Mouse (Mus musculus) liver, embryonic 14.5 days (tissue): ENCODE results near the gene Tex264.

ENCODE experiments used
- CTCF ChIP-seq: IDR thresholded peaks from 2 replicates; pipeline ENCODE4 v1.5.1; 2016; ENCODE audit warnings: antibody characterized with exemption, low read depth, control low read depth
- EP300 ChIP-seq: IDR thresholded peaks from 2 replicates; pipeline ENCODE4 v1.6.1; 2016; ENCODE audit warnings: antibody characterized with exemption, low read depth

DNA sequence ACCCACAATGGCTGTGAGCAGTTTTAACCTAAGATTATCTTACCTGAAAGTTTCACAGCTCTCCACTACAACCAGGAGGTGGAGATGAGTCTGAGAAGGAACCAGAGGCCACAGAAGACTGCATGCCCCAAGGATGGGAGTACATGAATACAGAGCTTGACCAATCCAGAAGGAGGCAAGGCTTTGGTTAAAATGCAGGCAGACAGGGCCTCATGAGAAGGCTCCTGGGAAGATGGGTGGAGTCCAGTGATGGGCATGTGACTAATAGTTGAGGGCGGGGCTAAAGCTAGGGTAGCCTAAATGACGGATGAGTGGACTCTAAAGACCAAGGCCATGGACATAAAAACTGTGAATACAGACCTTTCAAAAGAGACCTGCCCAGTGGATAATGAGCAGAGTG, 59.4 kb downstream of the Tex264 start, which contains the start of gene Iqcf6:
- TF ChIP-seq CTCF, result no peak
- TF ChIP-seq EP300, result no peak
